20 mouse cellular contexts compared by ENCODE assay signal in genomic region chrX:145482383-145482782, GRCm38 (mm10). TPM values are rescaled to one million over a fixed set of nuclear protein-coding genes. Genes with fewer than 3 reads are reported as not detected.
DNase-seq lines count a peak whose midpoint lies in the region; ATAC-seq and TF ChIP-seq lines count a peak whose summit lies in the region.
"Had no signal": no experiment of that assay in that cellular context is flagged by ENCODE, and none has a peak within 500 bp of the region (broad histone marks: within the 10 kb centered on the region; RNA-seq: fewer than 3 reads in every experiment).

No protein-coding gene starts in this region.

- 0 out of 4 replicates have a peak, but pooled peaks cover 0 to 2% of the 10 kb centered on the region in 2 experiments for H3K4me1 ChIP-seq in heart, embryonic 14.5 days (ENCODE audit: control insufficient read depth in 2 of 2, insufficient read depth in 2 of 2, low read length in 2 of 2)
- no peaks in the 10 kb centered on the region for H3K4me1 ChIP-seq in liver, adult 2 months (ENCODE audit: control insufficient read depth, insufficient read depth, low read length)
- peaks cover 40% of the 10 kb centered on the region for H3K4me1 ChIP-seq in liver, embryonic 13.5 days (replicated peaks)
- H3K4me1 ChIP-seq: embryonic facial prominence, embryonic 13.5 days; hindbrain, embryonic 10.5 days; intestine, embryonic 15.5 days had no signal

- peak; percentile 73 for ATAC-seq in heart, embryonic 14.5 days (ENCODE audit: insufficient number of reproducible peaks, insufficient read depth, low FRiP score, low read depth)
- peak; percentile 45; the same call in 1 of the 2 replicates for ATAC-seq in liver, embryonic 13.5 days (ENCODE audit: low read depth)
- ATAC-seq: forebrain, embryonic 16.5 days; intestine, embryonic 15.5 days had no signal

- TF ChIP-seq CTCF in liver, adult 2 months (IDR thresholded peaks at IDR 0.05; ENCODE audit: low read depth, low read length): no peak

- no peak for TF ChIP-seq POLR2A in liver, adult 2 months (IDR thresholded peaks at IDR 0.05; ENCODE audit: extremely low read depth, insufficient read depth, low read length)

- no peak overlapping the region for H3K9ac ChIP-seq in heart, embryonic 14.5 days (ENCODE audit: low read length)
- H3K9ac ChIP-seq in liver, adult 2 months (ENCODE audit: low read depth, low read length): no peak overlapping the region
- peak overlapping the region; percentile 17; the same call in 1 of the 2 replicates for H3K9ac ChIP-seq in liver, embryonic 13.5 days
- H3K9ac ChIP-seq: embryonic facial prominence, embryonic 13.5 days; forebrain, embryonic 12.5 days; hindbrain, embryonic 14.5 days; intestine, embryonic 15.5 days had no signal

- no peaks in the 10 kb centered on the region for H3K9me3 ChIP-seq in heart, embryonic 14.5 days (ENCODE audit: control insufficient read depth, low read length)
- H3K9me3 ChIP-seq in liver, embryonic 13.5 days (replicated peaks): no peaks in the 10 kb centered on the region
- H3K9me3 ChIP-seq: embryonic facial prominence, embryonic 13.5 days; forebrain, embryonic 12.5 days; hindbrain, embryonic 10.5 days; intestine, embryonic 15.5 days had no signal

- no peaks in the 10 kb centered on the region for H3K79me2 ChIP-seq in liver, adult 2 months (ENCODE audit: control insufficient read depth, insufficient read depth, low read length)

- no peak overlapping the region for H3K4me3 ChIP-seq in heart, embryonic 14.5 days (ENCODE audit: control insufficient read depth in 1 of 2, insufficient read depth in 1 of 2, low read depth in 1 of 2, low read length in 2 of 2)
- no peak overlapping the region for H3K4me3 ChIP-seq in liver, adult 2 months (ENCODE audit: insufficient read depth, low read depth, low read length)
- H3K4me3 ChIP-seq in liver, embryonic 13.5 days (replicated peaks): no peak overlapping the region
- H3K4me3 ChIP-seq: embryonic facial prominence, embryonic 13.5 days; forebrain, embryonic 12.5 days; hindbrain, embryonic 10.5 days; intestine, embryonic 15.5 days had no signal

- no peak overlapping the region for H3K4me2 ChIP-seq in heart, embryonic 14.5 days (ENCODE audit: low read length)
- H3K4me2 ChIP-seq in liver, embryonic 13.5 days: peak overlapping the region; percentile 33
- H3K4me2 ChIP-seq: embryonic facial prominence, embryonic 13.5 days; forebrain, embryonic 12.5 days; hindbrain, embryonic 14.5 days; intestine, embryonic 15.5 days had no signal

- WGBS in heart, embryonic 14.5 days: 36% methylated on average over 5 of the region's 5 CpGs
- 67% methylated on average over 5 of the region's 5 CpGs for WGBS in liver, adult 2 months
- 30% methylated on average over 5 of the region's 5 CpGs for WGBS in liver, embryonic 13.5 days (ENCODE audit: insufficient replicate concordance)

- peak; percentile 7 for DNase-seq in embryo, embryonic 10 days (ENCODE audit: low spot score)
- DNase-seq in embryo, embryonic 10.5 days (ENCODE audit: low spot score): no peak
- DNase-seq in heart, adult 11 months: no peak
- no peak for DNase-seq in liver, adult 2 months (ENCODE audit: extremely low read depth, low read depth, low spot score)
- DNase-seq in liver, embryonic 13.5 days: no peak
- no peak for DNase-seq in retina, embryonic 14.5 days (ENCODE audit: low spot score)
- DNase-seq in cerebellum, adult 9-11 months: no peak
- DNase-seq: adrenal gland, postnatal 25 days; cerebellum, adult 18-20 months; cerebellum, postnatal 10 days; gastrocnemius, postnatal 10 days; heart, postnatal 14 days had no signal

- H3K27me3 ChIP-seq in heart, embryonic 14.5 days (ENCODE audit: control insufficient read depth, insufficient read depth, low read length): no peaks in the 10 kb centered on the region
- H3K27me3 ChIP-seq in liver, adult 2 months (ENCODE audit: control insufficient read depth, insufficient read depth, low read length): no peaks in the 10 kb centered on the region
- H3K27me3 ChIP-seq in liver, embryonic 13.5 days: no peaks in the 10 kb centered on the region
- H3K27me3 ChIP-seq: intestine, embryonic 15.5 days had no signal

- no peak overlapping the region for H3K27ac ChIP-seq in heart, embryonic 14.5 days (replicated peaks in 1 of 2; ENCODE audit: control insufficient read depth in 1 of 2, insufficient read depth in 1 of 2, low read depth in 2 of 2, low read length in 2 of 2)
- H3K27ac ChIP-seq in liver, adult 2 months (replicated peaks; ENCODE audit: insufficient read depth, low read depth, low read length): 0 out of 2 replicates have a peak overlapping the region, but pooled peaks have one; percentile 34
- H3K27ac ChIP-seq in liver, embryonic 13.5 days: peak overlapping the region; percentile 34; the same call in 1 of the 2 replicates
- H3K27ac ChIP-seq: embryonic facial prominence, embryonic 13.5 days; forebrain, embryonic 12.5 days; hindbrain, embryonic 10.5 days; hindbrain, embryonic 14.5 days; intestine, embryonic 15.5 days had no signal

- no peaks in the 10 kb centered on the region for H3K36me3 ChIP-seq in heart, embryonic 14.5 days (ENCODE audit: control insufficient read depth, insufficient read depth, low read length)
- no peaks in the 10 kb centered on the region; the same call in 1 of the 2 replicates for H3K36me3 ChIP-seq in liver, adult 2 months (ENCODE audit: control insufficient read depth, insufficient read depth, low read length)
- H3K36me3 ChIP-seq in liver, embryonic 13.5 days: no peaks in the 10 kb centered on the region; the same call in 1 of the 2 replicates
- H3K36me3 ChIP-seq: intestine, embryonic 15.5 days had no signal

RNA-seq across cellular contexts. Expression of gene Amot, which starts 22.6 kb away (rescaled TPM):
- polyA plus RNA-seq in heart, embryonic 14.5 days (2014; fragmentation: Nextera tagmentation; extraction: Ambion mirVana): 5.1 and 5.8 TPM in 2 replicates
- total RNA-seq in liver, adult 2 months (2014; rRNA removed): 3.2 and 4.1 TPM in 2 replicates
- 3.4 and 3.9 TPM in 2 replicates for polyA plus RNA-seq in liver, adult 2 months (2012; rRNA removed)
- 5.2 and 6.4 TPM in 2 replicates for polyA plus RNA-seq in liver, embryonic 13.5 days (2015; fragmentation: Nextera tagmentation; extraction: Ambion mirVana)
- total RNA-seq: MEL had no signal

Comparison
In these comparisons a context has a peak if more than half of its experiments do, and no peak if none do; other contexts are left out.
1. H3K27ac ChIP-seq: peak in liver, adult 2 months (single experiment) and liver, embryonic 13.5 days (single experiment); none in heart, embryonic 14.5 days (0 of 2).